Mouse (Mus musculus) left cerebral cortex, postnatal 4 days (tissue): ENCODE measurements at regions not wholly inside any gene's neighbourhood (a gene's known extent, or its start where the extent isn't known, plus 50 kb on each side); places are given as distances from the start of the nearest gene placed in this dataset.
"Not testable (repeated sequence)": the region's sequence is repeated elsewhere in the genome, so short reads cannot be mapped to it uniquely, and the experiment has no call there.

Experiments used
- DNase-seq: peaks from one replicate; pipeline ENCODE4 v3.0.0-alpha.2; 2022
- intact Hi-C: fragments of 180-260 bp; cut with DNase I; formaldehyde crosslinking; loops from one replicate; pipeline ENCODE4 v1.15.1; 2025

GRCm38 (mm10) chr7:52732161-52732560 is 716.6 kb upstream of the 1700015G11Rik start:
- DNase-seq, intact Hi-C loops: not testable (repeated sequence)

DNA sequence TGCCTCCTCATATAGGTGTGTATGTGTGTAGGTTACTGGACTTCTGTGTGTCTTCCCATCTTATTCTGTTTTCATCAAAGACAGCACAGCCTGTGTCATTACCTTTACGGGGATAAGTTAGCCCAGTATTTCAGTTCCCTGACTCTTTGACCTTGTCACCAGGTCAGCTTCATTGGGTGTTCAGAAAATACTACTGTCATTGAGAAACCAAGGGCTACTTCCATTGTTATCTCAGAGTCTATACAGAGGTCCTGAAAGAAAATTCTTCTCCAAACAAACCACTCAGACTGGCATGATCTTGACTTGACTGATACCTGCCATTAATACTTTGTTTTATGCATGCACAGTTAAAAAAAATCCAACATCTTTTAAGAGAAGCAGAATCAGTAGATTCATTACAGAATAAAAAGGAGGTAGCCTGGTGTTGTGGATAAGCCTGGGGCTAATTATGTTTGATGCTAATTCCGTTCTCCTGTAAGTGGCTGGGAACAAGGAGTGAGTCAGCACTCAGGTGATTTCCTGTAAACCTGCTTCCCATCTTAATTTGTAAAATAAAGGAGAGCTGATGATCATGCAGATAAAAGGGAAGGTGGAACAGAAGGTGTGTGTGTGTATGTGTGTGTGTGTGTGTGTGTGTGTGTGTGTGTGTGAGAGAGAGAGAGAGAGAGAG is 710.8 kb upstream of the 1700015G11Rik start:
- intact Hi-C loops: no loop called here
- DNase-seq: no peak

DNA sequence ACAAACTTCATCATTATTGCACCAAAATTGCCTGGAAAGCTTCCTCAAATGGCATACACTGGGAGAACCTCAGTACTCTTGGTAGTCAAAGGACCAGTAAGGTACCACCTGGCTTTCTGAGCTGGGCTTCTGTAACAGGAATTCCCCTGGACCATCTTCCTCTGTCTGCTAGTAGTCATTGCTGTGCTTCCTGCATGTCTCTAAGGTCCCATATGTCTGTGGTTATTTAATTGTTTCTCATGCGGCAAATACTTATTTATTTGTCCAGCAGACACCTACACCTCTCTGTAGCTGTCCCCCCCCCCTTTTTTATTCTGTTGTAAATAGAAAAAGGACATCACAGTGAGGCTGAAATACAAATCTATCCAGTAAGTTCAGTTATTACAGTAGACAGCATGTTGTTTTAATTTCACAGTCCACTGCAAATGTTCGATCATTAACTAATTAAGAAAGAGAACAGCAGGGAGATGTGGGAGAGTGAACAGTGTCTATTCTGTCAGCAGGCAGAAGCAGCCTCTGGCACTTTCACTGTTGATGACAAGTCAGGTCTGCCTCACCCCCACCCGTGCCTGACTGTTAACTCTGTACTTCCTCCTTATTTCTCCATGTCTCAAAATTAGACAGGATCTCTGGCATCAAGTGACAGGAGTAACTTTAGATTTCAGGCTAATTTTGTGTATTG is 687.1 kb upstream of the 1700015G11Rik start:
- intact Hi-C loops: no loop called here
- peak; percentile 35 for DNase-seq

- DNase-seq: no peak
- intact Hi-C loops: no loop called here
Observed at GRCm38 (mm10) chr7:52668341-52668740, 652.8 kb upstream of the 1700015G11Rik start.
